Mouse (Mus musculus) embryonic fibroblast, embryonic 13.5 days (primary cell): ENCODE results near the gene Sorcs2.

Experiments
- CTCF ChIP-seq: IDR thresholded peaks from 2 replicates; pipeline ENCODE4 v1.5.1; 2011; ENCODE audit warnings: mild to moderate bottlenecking, control low read depth, low read length, moderate library complexity, borderline replicate concordance; ENCODE audit not compliant: insufficient read depth
- POLR2A ChIP-seq: IDR thresholded peaks from 2 replicates; pipeline ENCODE4 v1.6.1; 2011; ENCODE audit warnings: low read depth, mild to moderate bottlenecking, control low read depth, low read length, moderate library complexity

GRCm38 (mm10) chr5:35981341-35981740 lies 416.6 kb downstream of the Sorcs2 start:
- TF ChIP-seq CTCF = no peak
- no peak for TF ChIP-seq POLR2A
